Mouse (Mus musculus) testis, postnatal 14 days (tissue): ENCODE measurements around the gene Hs1bp3.

Experiments used
- DNase-seq: peaks from one replicate; pipeline ENCODE4 v3.0.0; 2021; ENCODE audit warnings: low spot score

The Hs1bp3 gene

DNA sequence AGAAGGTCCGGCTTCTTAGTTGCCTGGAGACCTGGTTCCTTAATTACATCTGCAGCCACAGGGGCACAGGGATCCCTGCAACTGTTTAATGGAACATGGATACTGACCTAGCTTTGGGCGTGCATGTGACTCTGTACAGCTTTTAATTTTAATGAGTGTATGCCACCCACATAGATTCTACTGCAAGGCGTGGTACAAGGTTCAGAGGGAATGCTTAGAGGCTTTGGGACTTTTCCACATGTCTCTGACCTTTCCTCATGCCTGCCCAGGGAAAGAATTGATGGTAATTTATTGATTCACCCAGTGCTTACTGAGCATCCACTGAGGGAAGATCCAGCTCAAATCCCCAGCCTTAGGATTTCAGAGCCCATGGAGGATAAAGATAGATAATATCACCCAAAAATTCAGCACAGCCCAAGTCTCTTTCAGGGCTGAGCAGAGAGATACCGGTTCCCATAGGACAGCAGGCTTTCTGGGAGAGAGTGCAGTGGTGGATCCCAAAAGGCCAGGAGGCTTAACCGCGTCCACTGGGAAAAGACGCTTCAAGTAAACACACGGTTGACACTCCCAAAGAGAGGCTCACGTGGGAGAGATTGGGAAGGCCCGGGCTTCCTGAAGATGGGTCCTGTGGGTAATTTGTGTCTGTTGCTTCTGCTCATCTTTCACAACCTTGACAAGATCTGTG is 23.5 kb downstream of the Hs1bp3 start:
- no peak for DNase-seq

DNA sequence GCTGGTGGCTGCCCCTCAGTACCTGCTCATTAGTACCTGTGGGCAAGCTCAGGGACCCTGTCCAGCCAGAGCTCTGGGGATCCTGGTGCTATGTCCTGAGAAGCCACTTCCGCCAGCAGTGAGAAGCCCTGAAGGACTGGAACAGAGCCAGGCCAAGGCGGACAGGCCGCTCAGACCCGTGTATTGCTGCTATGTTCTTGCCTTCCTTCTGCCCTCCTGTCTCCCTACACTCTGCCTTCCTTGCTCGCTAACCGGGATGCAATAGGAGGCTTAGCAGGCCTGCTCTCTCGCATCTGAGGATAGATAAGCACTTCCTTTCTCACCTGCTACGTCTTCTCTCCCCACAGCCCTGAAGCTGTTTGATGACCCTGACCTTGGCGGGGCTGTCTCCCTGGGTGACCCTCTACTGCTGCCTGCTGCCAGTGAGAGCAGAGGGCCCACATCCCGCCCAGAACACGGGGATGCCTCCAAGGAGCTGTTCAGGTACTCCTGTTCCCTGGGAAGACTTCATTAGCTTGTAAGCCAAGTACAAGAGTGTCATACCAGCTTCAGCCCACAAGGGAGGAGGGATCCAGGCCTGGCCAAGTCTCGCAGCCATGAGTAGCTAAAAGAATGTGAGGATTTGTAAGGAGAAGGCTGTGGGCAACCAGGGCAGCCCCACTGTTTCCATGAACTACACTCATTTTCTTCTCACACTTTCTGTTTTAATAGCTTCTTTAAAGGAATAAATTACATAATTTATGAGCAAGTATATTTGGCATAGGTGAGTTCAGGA is 24.2 kb downstream of the Hs1bp3 start:
- DNase-seq: no peak

DNA sequence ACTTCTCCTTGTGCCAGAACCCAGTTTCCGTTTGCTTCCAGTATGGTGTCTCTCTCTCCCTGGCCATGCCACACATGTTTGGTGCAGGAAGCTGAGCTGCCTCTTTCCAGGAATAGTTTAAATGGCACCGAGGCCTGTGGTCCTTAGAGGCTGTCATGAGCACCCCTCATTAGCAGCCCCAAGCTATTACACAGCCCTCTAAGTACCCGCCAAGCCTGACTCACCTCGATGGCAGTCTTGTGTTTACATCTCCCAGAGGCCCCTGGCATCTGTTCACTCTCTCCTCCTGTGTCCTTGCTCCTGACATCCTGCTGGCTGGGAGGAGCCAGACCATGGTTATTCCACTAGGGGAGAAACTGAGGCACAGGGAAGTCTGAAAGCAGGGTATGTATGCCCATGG is 25.3 kb downstream of the Hs1bp3 start:
- no peak for DNase-seq

DNA sequence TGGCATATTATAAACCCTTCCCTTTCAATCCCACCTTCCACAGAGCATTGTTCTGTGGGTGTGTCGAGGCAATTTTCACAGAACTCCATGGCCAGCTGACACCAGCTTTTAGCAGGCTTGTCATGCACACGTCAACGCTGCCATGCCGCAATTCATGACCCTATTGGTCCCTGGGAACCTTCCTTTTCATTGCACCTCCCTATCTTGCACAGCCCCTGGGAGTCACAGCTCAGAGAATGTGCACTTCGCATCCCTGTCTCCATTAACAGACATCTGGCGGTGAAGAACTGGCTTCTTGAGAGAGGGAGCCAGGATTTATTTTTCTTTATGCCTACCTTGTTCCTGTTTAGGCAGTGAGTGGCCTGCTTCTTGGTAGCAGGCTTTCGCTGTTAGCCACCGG is 25.7 kb downstream of the Hs1bp3 start:
- DNase-seq: no peak

DNA sequence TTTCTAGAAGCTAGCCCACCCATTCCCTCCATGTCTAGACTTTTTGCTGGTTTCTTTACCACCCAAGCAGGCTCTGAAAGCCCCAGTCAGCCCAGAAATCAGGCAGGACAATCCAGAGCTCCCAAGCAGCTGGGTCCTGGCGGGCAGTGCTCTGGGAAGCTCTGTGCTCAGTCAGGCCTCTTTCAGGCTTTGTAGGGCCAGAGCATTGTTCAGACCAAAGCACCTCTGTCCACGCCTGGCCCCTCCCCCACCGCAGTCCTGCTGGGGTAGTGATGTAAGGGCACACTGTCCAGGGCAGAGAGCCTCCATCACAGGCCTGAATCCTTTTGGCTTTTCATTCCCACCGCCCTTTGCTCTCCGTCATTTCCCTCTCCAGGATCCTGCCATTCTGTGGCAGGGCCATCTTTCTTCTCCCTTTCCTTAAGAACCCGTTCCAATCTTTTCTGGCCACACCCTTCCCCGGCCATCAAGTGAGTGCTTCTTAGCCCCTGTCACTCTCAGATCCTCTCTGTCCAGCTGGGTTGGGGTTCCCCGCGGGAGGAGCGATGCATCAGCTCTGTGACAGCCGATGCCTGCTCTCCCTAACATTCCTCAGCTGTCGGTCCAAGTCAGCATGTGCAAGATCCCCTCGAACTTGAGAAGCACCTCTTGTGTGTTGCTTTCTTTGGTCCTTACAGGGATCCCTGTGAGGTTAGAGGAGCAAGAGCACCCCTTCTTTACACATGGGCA is 26.5 kb downstream of the Hs1bp3 start:
- no peak for DNase-seq

DNA sequence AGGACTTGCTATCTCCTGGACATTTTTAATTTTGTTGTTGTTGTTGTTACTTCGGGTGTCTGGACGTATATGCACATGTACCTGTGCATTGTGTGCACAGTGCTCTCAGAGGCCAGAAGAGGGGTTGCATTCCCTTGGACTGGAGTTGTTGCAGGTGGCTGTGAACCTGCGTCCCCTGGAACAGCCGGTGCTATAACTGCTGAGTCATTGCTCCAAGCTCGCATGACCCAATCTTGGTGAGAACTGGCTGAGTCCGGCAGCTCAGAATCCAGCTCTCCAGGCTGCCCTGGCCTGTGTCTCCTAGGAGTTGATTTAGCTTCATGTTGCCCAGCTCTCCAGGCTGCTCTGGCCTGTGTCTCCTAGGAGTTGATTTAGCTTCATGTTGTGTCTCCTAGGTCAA is 27.8 kb downstream of the Hs1bp3 start:
- no peak for DNase-seq

DNA sequence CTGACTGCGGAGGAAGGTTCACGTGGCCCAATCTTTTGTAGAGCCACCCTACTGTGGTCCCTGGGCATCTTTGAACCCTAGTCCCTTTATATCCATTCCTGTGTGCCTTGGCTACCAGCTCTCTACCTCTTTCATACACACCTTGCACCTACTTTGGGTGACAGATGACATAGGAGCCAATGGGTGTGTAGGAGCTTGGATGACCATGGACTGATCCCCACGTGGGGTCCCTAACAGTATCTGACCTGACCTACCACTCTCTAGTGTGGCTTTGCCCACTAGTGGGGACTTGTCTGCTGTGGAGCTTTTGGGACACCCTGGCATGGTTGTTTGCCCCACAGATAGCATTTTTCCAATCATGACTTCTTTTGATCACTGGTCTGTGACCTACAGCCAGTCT is 30.1 kb downstream of the Hs1bp3 start:
- DNase-seq: no peak

DNA sequence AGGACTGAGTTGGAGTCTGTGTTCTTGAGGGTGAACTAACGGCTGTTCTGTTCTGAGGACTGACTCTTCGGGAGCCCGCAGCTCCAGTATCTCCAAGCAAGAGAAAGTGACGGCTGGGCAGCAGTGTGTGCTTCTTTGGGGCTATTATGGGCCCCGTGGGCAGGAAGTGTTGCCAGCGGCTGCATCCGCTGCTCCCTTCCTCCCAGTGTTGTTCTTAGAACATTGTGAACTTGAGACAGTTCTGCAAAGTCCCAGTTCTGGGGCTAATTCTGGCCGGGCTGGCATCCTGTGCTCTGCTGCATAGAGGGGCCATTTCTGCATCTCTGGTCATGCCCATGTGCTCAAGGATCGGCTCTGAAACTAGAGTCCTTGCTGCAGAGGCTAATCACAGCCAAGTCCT is 31.7 kb downstream of the Hs1bp3 start:
- DNase-seq: no peak

DNA sequence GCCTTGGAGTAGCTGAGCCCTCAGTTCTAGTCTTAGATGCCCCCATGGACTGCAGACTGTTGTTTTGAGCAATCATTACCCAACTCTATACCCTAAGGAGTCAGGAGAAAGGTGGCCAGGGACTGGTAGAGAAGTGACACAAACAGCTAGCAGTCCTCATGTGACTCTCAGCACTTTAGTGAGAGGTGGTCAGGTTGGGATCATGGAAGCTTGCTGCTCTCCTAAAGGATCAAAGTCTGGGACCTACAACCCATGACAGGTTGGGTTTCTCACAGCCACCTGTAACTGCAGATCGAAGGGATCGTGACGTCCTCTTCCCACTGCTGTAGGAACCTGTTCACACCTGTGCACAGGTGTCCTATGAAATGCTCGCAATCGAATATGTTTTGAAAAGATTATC is 32.3 kb downstream of the Hs1bp3 start:
- no peak for DNase-seq

DNA sequence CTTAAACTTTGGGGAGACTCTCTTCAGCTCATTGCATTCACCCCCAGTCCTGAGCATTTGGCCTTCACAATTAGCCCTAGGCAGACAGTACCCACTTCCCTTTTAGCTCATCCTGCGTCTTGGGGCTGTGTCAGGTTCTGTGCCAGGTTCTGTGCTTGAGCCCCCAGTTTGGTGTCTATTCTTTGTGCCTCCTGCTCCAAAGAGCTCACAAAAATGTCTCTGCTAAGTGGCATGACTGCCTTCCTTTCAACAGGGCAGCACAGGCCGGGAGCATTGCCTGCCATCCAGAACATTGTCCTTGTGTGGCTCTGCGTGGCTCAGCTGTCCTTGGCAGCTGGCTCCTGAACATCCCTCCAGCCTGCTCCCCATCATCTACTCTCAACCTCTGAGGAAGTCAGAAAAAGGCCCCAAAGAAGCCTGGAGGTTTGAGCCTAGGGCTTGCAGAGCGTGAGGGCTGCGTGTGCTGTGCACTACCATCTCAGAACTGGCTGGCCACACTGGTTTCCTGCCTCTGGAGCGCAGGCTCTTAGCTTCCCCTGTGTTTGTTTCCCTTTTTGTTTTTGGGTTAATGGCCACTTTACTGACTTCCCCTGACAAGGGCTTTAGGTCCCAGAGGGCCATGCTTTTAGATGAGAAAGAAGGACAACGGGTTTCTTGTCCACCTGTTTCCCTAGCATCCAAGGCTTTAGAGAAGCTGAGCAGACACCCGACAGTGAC is 34.7 kb downstream of the Hs1bp3 start:
- no peak for DNase-seq

DNA sequence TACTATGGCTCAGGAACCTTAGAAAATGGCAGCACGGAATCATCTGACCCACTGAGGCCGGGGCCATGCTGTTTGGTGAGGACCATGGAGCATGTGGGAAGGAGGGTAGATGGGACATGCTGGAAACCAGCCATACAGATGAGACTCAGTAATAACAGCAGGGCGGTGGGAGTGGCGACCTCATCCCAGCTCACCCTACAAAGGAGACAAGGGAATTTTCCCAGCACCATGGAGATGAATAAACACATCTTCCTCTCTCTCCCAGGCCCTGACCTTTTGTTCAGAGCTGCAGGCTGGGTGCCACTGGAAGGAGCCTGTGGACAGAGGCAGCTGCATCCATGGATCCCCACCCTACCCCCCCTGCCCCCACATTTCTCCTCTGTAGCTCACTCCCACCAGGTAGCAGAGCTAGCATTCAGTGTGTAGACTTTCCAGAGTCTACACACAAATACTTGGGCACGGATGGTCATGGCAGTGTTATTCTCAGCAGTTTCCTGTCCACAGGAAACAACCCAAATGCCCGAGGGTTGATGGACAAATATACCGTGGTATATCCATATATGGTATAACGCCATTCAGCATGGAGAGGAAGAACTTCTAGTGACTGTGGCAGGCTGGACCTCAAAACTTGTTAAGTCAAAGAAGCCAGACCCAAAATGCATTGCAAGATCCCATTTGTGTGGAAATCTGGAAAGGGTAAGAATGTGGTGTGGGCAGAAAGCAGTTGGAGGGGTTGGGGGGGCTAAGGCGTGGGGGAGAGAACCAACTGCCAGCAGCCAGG is 35.7 kb downstream of the Hs1bp3 start:
- no peak for DNase-seq

DNA sequence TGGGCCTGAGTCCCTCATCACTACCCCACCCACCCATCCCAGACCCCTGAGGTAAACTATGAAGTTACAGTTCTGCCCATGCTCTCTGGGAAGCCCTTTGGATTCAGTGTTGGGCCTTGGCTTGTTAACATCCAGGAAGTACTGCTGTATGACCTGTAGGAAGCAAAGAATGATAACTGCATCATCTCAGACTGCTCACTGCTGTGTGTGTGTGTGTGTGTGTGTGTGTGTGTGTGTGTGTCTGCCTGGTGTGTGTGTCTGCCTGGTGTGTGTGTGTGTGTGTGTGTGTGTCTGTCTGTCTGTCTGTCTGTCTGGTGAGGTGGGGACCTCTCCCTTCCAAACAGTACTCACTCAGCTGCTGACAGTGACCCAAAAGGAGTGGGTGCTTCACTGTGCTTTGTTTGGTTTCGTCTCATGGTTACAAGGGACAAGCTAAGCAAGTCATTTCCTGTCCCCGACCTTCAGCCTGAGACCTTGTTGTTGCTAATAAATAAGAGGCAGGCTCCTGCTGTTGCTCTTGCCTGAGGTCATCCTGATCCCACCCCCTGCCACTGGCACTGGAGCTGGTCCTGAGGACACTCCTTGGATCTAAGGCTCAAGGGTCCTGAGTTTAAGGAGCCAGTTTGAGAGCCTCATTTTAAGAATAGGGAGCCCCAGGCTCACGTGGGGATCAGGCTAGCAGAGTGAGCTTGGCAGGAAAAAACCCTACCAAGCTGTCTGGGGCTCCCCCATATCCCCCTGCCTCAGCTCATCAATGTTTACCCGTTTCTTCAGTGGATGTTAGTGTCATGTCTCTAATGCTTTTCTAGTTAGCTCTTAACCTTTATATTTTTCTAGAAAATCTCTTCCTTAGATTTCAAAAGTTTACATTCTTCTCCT is 38.0 kb downstream of the Hs1bp3 start:
- DNase-seq: no peak

DNA sequence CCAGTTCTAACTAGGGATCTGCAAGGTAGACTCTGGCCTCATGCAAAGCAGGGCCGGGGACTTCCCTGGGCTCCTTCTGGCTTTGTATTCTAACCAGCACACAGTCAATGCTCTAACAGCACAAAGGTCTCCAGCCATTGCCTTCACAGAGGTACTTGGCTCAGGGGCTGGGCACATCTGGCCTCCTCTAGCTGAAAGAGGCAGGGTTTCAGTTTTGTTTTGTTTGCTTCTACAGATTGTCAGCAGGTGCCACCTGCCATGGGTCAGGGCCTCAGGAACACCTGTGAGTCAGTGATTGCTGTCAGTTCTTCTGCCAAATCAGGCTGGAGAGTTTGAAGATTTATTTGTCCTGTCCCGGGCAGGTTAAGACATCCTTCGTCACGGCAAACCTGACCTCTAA is 39.8 kb downstream of the Hs1bp3 start:
- DNase-seq: no peak

DNA sequence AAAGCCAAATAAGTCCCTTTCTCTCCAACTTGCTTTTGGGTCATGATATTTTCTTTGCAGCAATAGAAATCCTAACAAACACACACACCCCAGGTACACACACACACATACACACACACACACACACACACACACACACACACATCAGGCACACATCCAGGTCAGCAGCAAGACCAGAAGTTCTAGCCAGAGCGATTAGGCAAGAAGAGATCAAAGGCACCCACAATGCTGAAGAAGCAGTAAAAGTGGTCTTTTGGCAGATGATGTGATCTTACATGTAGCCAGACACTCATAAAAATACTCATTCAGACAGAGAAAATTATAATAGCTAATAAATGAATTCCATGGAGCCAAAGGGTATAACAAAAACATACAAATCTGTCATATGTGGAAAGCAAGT is 41.0 kb downstream of the Hs1bp3 start:
- no peak for DNase-seq

DNA sequence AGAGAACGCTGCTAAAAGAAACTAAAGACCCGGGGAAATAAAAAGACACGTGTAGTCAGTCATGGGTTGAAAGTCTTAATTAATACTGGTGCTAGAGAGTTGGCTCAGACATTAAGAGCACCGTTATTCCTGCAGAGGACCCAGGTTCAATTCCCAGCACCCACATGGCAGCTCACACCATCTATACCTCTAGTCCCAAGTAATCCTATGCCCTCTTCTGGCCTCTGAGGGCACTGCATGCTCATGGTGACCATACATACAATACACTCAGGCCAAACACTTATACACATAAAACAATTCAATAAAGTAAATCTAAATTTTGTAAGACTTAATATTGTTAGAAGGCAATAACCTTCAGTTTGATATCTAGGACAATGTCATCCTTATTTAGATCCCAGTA is 41.8 kb downstream of the Hs1bp3 start:
- no peak for DNase-seq

DNA sequence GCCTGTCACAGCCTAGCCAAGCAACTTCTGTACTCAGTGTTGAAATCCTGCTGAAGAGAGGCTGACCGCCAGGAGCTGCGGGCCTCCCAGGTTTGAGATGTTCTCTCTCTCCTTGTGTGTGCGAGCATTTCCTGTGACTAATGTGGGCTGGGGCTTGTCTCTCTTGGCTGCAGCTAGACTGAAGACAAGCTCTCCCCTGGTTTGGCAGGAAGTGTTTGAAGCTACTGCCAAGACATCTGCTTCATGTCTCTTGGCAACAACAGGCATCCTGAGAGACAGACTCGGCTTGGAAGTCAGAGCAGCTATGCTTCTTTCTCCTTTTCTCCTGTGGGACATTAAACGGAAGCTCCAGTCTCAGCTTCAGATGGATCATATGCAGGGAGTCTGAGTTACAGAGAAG is 44.2 kb downstream of the Hs1bp3 start:
- peak; percentile 78 for DNase-seq

DNA sequence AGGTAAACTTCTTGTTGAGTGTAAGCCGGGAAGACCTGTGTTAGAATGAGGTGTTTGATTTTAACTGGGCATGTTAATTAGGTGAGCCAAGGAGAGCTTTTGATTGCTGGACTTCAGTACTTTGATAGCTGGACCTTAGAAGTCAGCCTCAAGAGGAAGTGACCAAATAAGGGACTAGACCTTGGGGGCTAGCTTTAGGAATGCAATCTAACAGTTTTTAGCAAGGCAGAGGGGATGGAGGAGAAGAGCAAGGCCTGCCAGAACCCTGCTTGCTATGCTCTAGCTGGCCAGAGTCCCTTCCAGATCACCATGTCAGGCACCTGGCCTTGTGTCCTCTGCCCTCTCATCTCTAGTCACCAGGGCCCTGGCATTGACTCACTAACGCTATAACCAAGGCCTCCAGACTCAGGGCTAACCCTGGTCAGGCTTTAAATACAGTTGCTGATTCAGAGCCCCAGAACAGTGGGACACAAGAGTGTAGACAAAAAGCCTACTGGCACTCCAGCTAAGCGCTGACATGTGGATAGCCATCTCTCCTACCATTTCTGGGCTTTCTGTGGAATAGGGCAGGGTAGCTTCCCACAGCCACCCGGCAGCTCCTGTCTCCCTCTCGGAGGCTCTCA is 45.2 kb downstream of the Hs1bp3 start:
- no peak for DNase-seq

DNA sequence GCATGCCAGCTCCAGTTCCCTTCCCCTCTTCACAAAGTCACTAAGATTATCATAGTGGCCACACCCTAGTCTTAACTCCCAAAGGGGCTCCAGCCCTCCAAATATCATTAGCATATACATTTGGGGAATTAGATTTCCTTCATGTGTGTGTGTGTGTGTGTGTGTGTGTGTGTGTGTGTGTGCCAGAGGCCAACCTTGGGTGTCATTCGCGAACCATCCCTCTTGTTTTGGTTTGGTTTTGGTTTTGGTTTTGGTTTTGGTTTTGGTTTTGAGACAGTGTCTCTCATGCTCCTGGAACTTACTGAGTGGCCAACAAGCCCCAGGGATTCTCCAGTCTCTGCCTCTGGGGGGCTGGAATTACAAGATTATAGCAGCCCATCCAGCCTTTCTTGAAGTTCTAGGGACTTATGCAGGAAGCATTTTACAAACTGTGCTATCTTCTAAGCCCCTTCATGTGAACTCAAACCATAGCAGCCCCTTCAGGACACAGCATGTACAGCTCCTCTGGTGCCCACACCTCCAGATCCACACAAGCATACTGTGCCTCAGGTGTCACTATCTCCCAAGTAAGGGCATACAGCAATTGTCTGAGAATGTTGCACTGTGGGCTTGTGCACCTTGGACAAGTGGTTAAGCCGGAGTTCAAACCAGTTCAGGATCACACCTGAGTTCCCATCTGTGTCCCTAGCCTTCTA is 46.3 kb downstream of the Hs1bp3 start:
- no peak for DNase-seq

DNA sequence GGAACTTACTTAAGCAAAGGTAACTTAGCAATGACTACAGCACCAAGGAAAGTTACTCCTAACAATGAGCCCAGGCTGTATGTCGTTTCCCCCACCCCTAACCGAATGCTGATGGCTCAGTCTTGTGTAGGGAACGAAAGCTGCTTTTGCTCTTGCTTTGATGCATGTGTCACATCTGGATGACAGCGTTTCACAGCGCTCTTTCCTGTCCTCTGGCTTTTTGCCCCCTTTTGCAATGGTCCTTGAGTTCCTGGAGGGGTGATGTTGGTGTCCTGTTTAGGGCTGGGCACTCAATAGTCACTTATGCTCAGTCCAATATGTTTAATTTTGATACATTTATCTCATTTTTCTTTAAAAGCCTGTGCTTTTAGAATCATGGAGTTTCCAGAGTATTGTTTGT is 48.6 kb downstream of the Hs1bp3 start:
- no peak for DNase-seq

DNA sequence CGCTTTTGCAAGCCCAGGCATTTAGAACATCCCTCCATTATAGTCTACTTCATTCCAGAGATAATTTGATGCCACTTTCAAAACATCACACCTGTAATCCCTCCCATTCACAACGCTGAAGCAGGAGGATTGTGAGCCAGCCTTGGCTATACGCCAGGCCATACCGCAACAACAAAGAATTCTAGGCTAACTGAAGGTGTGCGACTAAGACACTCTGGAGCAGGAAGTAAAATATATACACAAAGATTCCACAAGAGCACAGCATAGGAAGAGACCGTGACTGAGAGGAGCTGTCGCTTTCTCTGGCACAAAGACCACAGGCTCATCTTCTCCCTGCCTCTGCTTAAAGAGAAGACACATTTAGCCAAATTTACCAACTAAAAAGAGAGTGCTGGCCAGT is 49.2 kb downstream of the Hs1bp3 start:
- DNase-seq: no peak
